Mouse (Mus musculus) stomach, postnatal 0 days (tissue): ENCODE data around the gene Gm4216. TPM values are rescaled to one million over a fixed set of nuclear protein-coding genes. Genes with fewer than 3 reads are reported as not detected.
"Not testable (repeated sequence)": the region's sequence is repeated elsewhere in the genome, so short reads cannot be mapped to it uniquely, and the experiment has no call there.

Source experiments
- ATAC-seq: fragments of 200-750 bp; cut with Nextera tagmentation; 2 replicates; pipeline ENCODE4 v1.8.0; 2017; ENCODE audit not compliant: low FRiP score, low TSS enrichment
- DNase-seq: peaks from one replicate; pipeline ENCODE4 v3.0.0-alpha.2; 2016; ENCODE audit warnings: low spot score
- H3K27ac ChIP-seq: fragments of 300-500 bp; sonication (generic); replicated peaks from 2 replicates; pipeline ENCODE4 v1.5.1; 2014; ENCODE audit warnings: mild to moderate bottlenecking, control low read depth
- H3K27me3 ChIP-seq: fragments of 300-500 bp; sonication (generic); 2 replicates; pipeline ENCODE4 v1.6.1; 2014; ENCODE audit warnings: low read length; ENCODE audit not compliant: control insufficient read depth, insufficient read depth
- H3K36me3 ChIP-seq: fragments of 300-500 bp; sonication (generic); 2 replicates; pipeline ENCODE4 v1.6.1; 2014; ENCODE audit warnings: low read length, mixed read lengths; ENCODE audit not compliant: control insufficient read depth, insufficient read depth
- H3K4me1 ChIP-seq: fragments of 300-500 bp; sonication (generic); replicated peaks from 2 replicates; pipeline ENCODE4 v1.6.1; 2014; ENCODE audit warnings: antibody characterized with exemption; ENCODE audit not compliant: control insufficient read depth, insufficient read depth
- H3K4me2 ChIP-seq: fragments of 300-500 bp; sonication (generic); replicated peaks from 2 replicates; pipeline ENCODE4 v1.6.1; 2014; ENCODE audit warnings: low read depth, mild to moderate bottlenecking, control low read depth, moderate library complexity
- H3K4me3 ChIP-seq: fragments of 300-500 bp; sonication (generic); 2 replicates; pipeline ENCODE4 v1.5.1; 2014; ENCODE audit warnings: low read depth, low read length, control low read depth
- H3K9ac ChIP-seq: fragments of 300-500 bp; sonication (generic); 2 replicates; pipeline ENCODE4 v1.6.1; 2014; ENCODE audit warnings: mild to moderate bottlenecking, low read length, control low read depth, mixed read lengths
- H3K9me3 ChIP-seq: fragments of 300-500 bp; sonication (generic); 2 replicates; pipeline ENCODE4 v1.6.1; 2016; ENCODE audit warnings: low read length; ENCODE audit not compliant: control insufficient read depth
- WGBS: fragments of 180-500 bp; shearing (Covaris S2); extraction: QIAGEN DNeasy Blood & Tissue Kit; methylation state at CpG from one replicate; pipeline ENCODE4 v1.1.7; 2014; 5-methylcytosine and 5-hydroxymethylcytosine counted together
- polyA plus RNA-seq: library from polyadenylated mRNA; unstranded; fragments of >200 nt; fragmentation: Nextera tagmentation; extraction: Ambion mirVana; gene quantifications from 2 replicates; pipeline ENCODE4 v1.2.1, GENCODE M21; 2015

Gene Gm4216
- polyA plus RNA-seq: not detected in 2 replicates

- DNase-seq, ATAC-seq, H3K36me3 ChIP-seq, H3K4me1 ChIP-seq, H3K27ac ChIP-seq, H3K27me3 ChIP-seq, H3K9ac ChIP-seq, H3K9me3 ChIP-seq, H3K4me2 ChIP-seq, H3K4me3 ChIP-seq: not testable (repeated sequence)
- WGBS: no CpG with 5 or more reads among the region's 3 CpGs
Measured at GRCm38 (mm10) chr7:23019823-23020222, at the start of gene Gm4216. TSS of gene Gm4216 (minus strand) at chr7:23019923.

- H3K9ac ChIP-seq, H3K36me3 ChIP-seq, H3K4me1 ChIP-seq, DNase-seq, H3K9me3 ChIP-seq, ATAC-seq, H3K4me3 ChIP-seq, H3K27me3 ChIP-seq, H3K27ac ChIP-seq, H3K4me2 ChIP-seq: not testable (repeated sequence)
- WGBS: no CpG with 5 or more reads among the region's 1 CpGs
Measured at GRCm38 (mm10) chr7:23067356-23067755, 47.6 kb upstream of the Gm4216 start, which contains the start of gene Gm8720. TSS of gene Gm8720 (minus strand) at chr7:23067456.

GRCm38 (mm10) chr7:23055240-23055639 is 35.5 kb upstream of the Gm4216 start, which contains the start of gene Vmn1r163:
TSS of gene Vmn1r163 (plus strand) at chr7:23055540.
- WGBS: no CpG with 5 or more reads among the region's 1 CpGs
- not testable (repeated sequence) for DNase-seq, H3K27ac ChIP-seq, H3K9ac ChIP-seq, H3K4me3 ChIP-seq, H3K9me3 ChIP-seq, H3K27me3 ChIP-seq, ATAC-seq, H3K4me2 ChIP-seq, H3K4me1 ChIP-seq, H3K36me3 ChIP-seq

GRCm38 (mm10) chr7:22984573-22984972 is 35.1 kb downstream of the Gm4216 start, which contains the start of gene Gm4214:
TSS of gene Gm4214 (minus strand) at chr7:22984673.
- not testable (repeated sequence) for H3K4me2 ChIP-seq, H3K9me3 ChIP-seq, DNase-seq, H3K36me3 ChIP-seq, H3K27me3 ChIP-seq, H3K4me1 ChIP-seq, H3K9ac ChIP-seq, H3K27ac ChIP-seq, ATAC-seq, H3K4me3 ChIP-seq
- no CpG with 5 or more reads among the region's 5 CpGs for WGBS

Other genes with a start within 250 kb of the Gm4216 start
- not detected in 2 replicates for gene Vmn1r158, start 229.1 kb downstream of the Gm4216 start, polyA plus RNA-seq
- gene Vmn1r159, start 176.3 kb downstream of the Gm4216 start, polyA plus RNA-seq: not detected in 2 replicates
- gene Vmn1r160, start 148.7 kb downstream of the Gm4216 start, polyA plus RNA-seq: not detected in 2 replicates
- not detected in 2 replicates for gene Gm4214, start 35.2 kb downstream of the Gm4216 start, polyA plus RNA-seq
- not detected in 2 replicates for gene Vmn1r163, start 35.6 kb upstream of the Gm4216 start, polyA plus RNA-seq
- not detected in 2 replicates for gene Gm8720, start 47.5 kb upstream of the Gm4216 start, polyA plus RNA-seq
- not detected in 2 replicates for gene Gm10662, start 124.6 kb upstream of the Gm4216 start, polyA plus RNA-seq
- not detected in 2 replicates for gene Vmn1r165, start 197.4 kb upstream of the Gm4216 start, polyA plus RNA-seq
- gene Vmn1r166, start 231.8 kb upstream of the Gm4216 start, polyA plus RNA-seq: not detected in 2 replicates